Mouse (Mus musculus) adrenal gland, postnatal 10 days (tissue): ENCODE data around the gene Tra2a. TPM values are rescaled to one million over a fixed set of nuclear protein-coding genes. Genes with fewer than 3 reads are reported as not detected.

Source experiments
- DNase-seq: peaks from one replicate; pipeline ENCODE4 v3.0.0; 2021; ENCODE audit warnings: mixed read lengths
- total RNA-seq, 2 experiments: library from RNA; stranded (reverse); gene quantifications; 2 replicates each; pipeline ENCODE4 v1.2.3; 2021

Gene Tra2a
- total RNA-seq, 2 experiments from 2014 or later, result 47.8 to 51.1 TPM

- no peak for DNase-seq
Measured at GRCm38 (mm10) chr6:49233356-49233755, 30.5 kb downstream of the Tra2a start.

- DNase-seq, result peak; percentile 50
Measured at GRCm38 (mm10) chr6:49228126-49228679, 35.6 kb downstream of the Tra2a start.

GRCm38 (mm10) chr6:49227184-49227735, 36.6 kb downstream of the Tra2a start:
- DNase-seq, result peak; percentile 50

- DNase-seq, result no peak
Measured at GRCm38 (mm10) chr6:49225728-49226123, 38.1 kb downstream of the Tra2a start.

GRCm38 (mm10) chr6:49224923-49225727, 38.7 kb downstream of the Tra2a start:
- DNase-seq, result no peak

- DNase-seq, result no peak
Measured at GRCm38 (mm10) chr6:49221906-49222305, 41.9 kb downstream of the Tra2a start.

- DNase-seq, result no peak
Measured at GRCm38 (mm10) chr6:49219920-49220604, 43.8 kb downstream of the Tra2a start.

- no peak for DNase-seq
Measured at GRCm38 (mm10) chr6:49219001-49219560, 44.8 kb downstream of the Tra2a start.

- DNase-seq, result no peak
Measured at GRCm38 (mm10) chr6:49218275-49218802, 45.5 kb downstream of the Tra2a start.

- peak; percentile 86 for DNase-seq
Measured at GRCm38 (mm10) chr6:49217581-49218274, 46.1 kb downstream of the Tra2a start.

- DNase-seq, result no peak
Measured at GRCm38 (mm10) chr6:49216811-49217542, 46.9 kb downstream of the Tra2a start.

GRCm38 (mm10) chr6:49215748-49216585, 47.9 kb downstream of the Tra2a start:
- DNase-seq, result no peak

- peak; percentile 83 for DNase-seq
Measured at GRCm38 (mm10) chr6:49214928-49215747, 48.7 kb downstream of the Tra2a start, which contains the start of gene Igf2bp3. TSS of gene Igf2bp3 (minus strand) at chr6:49214957.

- DNase-seq, result peak; percentile 50
Measured at GRCm38 (mm10) chr6:49214086-49214927, 49.5 kb downstream of the Tra2a start.

GRCm38 (mm10) chr6:49213581-49214085, 50.2 kb downstream of the Tra2a start:
- peak; percentile 47 for DNase-seq

GRCm38 (mm10) chr6:49212931-49213580, 50.8 kb downstream of the Tra2a start:
- DNase-seq, result no peak

- DNase-seq, result no peak
Measured at GRCm38 (mm10) chr6:49212141-49212540, 51.7 kb downstream of the Tra2a start.
